Mouse (Mus musculus): ENCODE data around the gene Cdhr3.

DNA sequence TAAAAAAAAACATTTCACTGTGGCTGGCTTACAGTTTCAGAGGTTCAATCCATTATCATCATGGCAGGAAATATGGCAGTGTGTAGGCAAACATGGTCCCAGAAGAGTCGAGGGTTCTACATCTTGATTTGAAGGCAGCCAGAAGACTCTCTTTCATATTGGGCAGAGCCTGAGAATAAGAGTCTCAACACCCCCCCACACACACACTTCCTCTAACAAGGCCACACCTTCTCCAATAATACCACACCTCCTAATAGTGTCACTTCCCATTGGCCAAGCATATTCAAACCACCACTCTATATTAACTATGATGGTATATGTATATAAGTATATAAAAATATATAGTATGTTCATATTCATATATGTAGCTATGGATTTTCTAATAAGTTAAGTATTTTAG is 45.2 kb upstream of the Cdhr3 start:
- TF ChIP-seq GATA1 (IDR thresholded peaks at IDR 0.05; ENCODE audit: borderline replicate concordance, low read length) (no peak), FLI1 (IDR thresholded peaks at IDR 0.05; ENCODE audit: low read length) (no peak)

All from megakaryocyte, embryonic 14.5 days (primary cell).